Mouse (Mus musculus): ENCODE measurements around the gene Rngtt.

GRCm38 (mm10) chr4:33292409-33293370 is 17.4 kb upstream of the Rngtt start:
- TF ChIP-seq CTCF (IDR thresholded peaks at IDR 0.05; ENCODE audit: low read depth) (peak; percentile 81), EP300 (IDR thresholded peaks at IDR 0.05; ENCODE audit: low read depth) (no peak)
